Mouse (Mus musculus) erythroblast, embryonic 14.5 days (primary cell): ENCODE data around the gene Zfp839.

Source experiments
- GATA1 ChIP-seq: IDR thresholded peaks from 2 replicates; pipeline ENCODE4 v1.6.1; 2012; ENCODE audit warnings: low read length, inconsistent platforms, mixed read lengths
- TAL1 ChIP-seq: IDR thresholded peaks from 3 replicates; pipeline ENCODE4 v1.6.1; 2012; ENCODE audit warnings: low read length, inconsistent platforms, mixed read lengths

DNA sequence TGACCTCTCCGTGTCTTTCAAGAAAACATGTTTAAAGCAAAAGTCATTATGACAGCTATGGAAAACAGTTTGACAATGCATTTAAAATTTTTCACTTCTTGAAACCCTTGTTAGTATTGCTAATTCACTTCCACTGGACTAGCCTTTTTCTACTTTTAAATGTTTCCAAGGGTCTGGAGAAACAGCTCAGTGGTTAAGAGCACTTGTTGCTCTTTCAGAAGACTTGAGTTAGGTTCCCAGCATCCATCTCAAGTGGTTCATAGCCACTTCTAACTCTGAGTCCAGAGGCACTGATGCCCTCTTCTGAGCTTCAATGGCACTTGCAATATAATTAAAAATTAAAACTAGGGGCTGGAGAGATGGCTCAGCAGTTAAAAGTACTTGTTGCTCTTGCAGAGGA lies 41.8 kb downstream of the Zfp839 start:
- TF ChIP-seq TAL1 = no peak
- TF ChIP-seq GATA1 = no peak
